8 mouse cellular contexts compared by ENCODE assay signal in genomic region chr7:38228329-38228728, GRCm38 (mm10). TPM values are rescaled to one million over a fixed set of nuclear protein-coding genes. Genes with fewer than 3 reads are reported as not detected.
DNase-seq lines count a peak whose midpoint lies in the region; ATAC-seq and TF ChIP-seq lines count a peak whose summit lies in the region.

No protein-coding gene starts in this region.

- TF ChIP-seq CTCF in cerebellum, adult 2 months (IDR thresholded peaks at IDR 0.05; ENCODE audit: borderline replicate concordance, insufficient read depth, low read depth, low read length), result no peak
- no peak for TF ChIP-seq CTCF in stomach, postnatal 0 days (IDR thresholded peaks at IDR 0.05; ENCODE audit: low read depth)

- no peak for ATAC-seq in neural tube, embryonic 11.5 days (ENCODE audit: insufficient read depth, low FRiP score, low TSS enrichment)
- no peak for ATAC-seq in liver, embryonic 11.5 days (replicated peaks; ENCODE audit: low FRiP score)
- no peak for ATAC-seq in stomach, postnatal 0 days (ENCODE audit: low FRiP score, low TSS enrichment)
- no peak for ATAC-seq in erythroid progenitor cell, adult 5-6 weeks (replicated peaks; ENCODE audit: low FRiP score, poor library complexity, severe bottlenecking)

- no peaks in the 10 kb centered on the region for H3K9me3 ChIP-seq in neural tube, embryonic 11.5 days (ENCODE audit: control insufficient read depth, low read length)
- H3K9me3 ChIP-seq in liver, embryonic 11.5 days (ENCODE audit: control insufficient read depth, low read length), result no peaks in the 10 kb centered on the region
- no peaks in the 10 kb centered on the region for H3K9me3 ChIP-seq in stomach, postnatal 0 days (ENCODE audit: control insufficient read depth, low read length)

- peaks cover 5% of the 10 kb centered on the region; the same call in 1 of the 2 replicates for H3K4me1 ChIP-seq in cerebellum, adult 2 months (ENCODE audit: control insufficient read depth, insufficient read depth, low read length)
- H3K4me1 ChIP-seq in neural tube, embryonic 11.5 days (ENCODE audit: control insufficient read depth, insufficient read depth, low read length), result no peaks in the 10 kb centered on the region
- H3K4me1 ChIP-seq in liver, embryonic 11.5 days (replicated peaks; ENCODE audit: control insufficient read depth, insufficient read depth, low read length), result no peaks in the 10 kb centered on the region; the same call in none of the 2 replicates
- H3K4me1 ChIP-seq in stomach, postnatal 0 days (replicated peaks; ENCODE audit: control insufficient read depth, insufficient read depth), result peaks cover 4% of the 10 kb centered on the region; the same call in 1 of the 2 replicates

- H3K4me3 ChIP-seq in cerebellum, adult 2 months (replicated peaks; ENCODE audit: insufficient read depth, low read depth, low read length), result peak overlapping the region; percentile 72
- H3K4me3 ChIP-seq in neural tube, embryonic 11.5 days (ENCODE audit: low read depth, low read length), result peak overlapping the region; percentile 43
- H3K4me3 ChIP-seq in liver, embryonic 11.5 days (ENCODE audit: low read depth, low read length), result peak overlapping the region; percentile 69
- H3K4me3 ChIP-seq in stomach, postnatal 0 days (ENCODE audit: low read depth, low read length), result peak overlapping the region; percentile 65

- 26% methylated on average over 8 of the region's 8 CpGs for WGBS in cerebellum, adult 2 months
- WGBS in neural tube, embryonic 11.5 days, result 24% methylated on average over 8 of the region's 8 CpGs
- 27% methylated on average over 8 of the region's 8 CpGs for WGBS in liver, embryonic 11.5 days
- 26% methylated on average over 8 of the region's 8 CpGs for WGBS in stomach, postnatal 0 days

- no peaks in the 10 kb centered on the region for H3K27me3 ChIP-seq in cerebellum, adult 2 months (ENCODE audit: control insufficient read depth, insufficient read depth, low read length)
- no peaks in the 10 kb centered on the region for H3K27me3 ChIP-seq in neural tube, embryonic 11.5 days (ENCODE audit: control insufficient read depth, insufficient read depth, low read length)
- peaks cover 9% of the 10 kb centered on the region; the same call in 1 of the 2 replicates for H3K27me3 ChIP-seq in liver, embryonic 11.5 days (replicated peaks; ENCODE audit: control insufficient read depth, insufficient read depth, low read length)
- H3K27me3 ChIP-seq in stomach, postnatal 0 days (ENCODE audit: control insufficient read depth, insufficient read depth, low read length), result no peaks in the 10 kb centered on the region

- TF ChIP-seq EP300 in stomach, postnatal 0 days (optimal IDR thresholded peaks at IDR 0.05), result no peak

- peak in 1 of 2 experiments; percentile 50 for DNase-seq in cerebellum, adult 2 months
- DNase-seq in cerebellum, adult 8-10 months, result no peak
- no peak for DNase-seq in neural tube, embryonic 11.5 days (ENCODE audit: low spot score)
- DNase-seq in neural tube, embryonic 10.5 days (ENCODE audit: extremely low spot score, low spot score), result no peak
- DNase-seq in liver, embryonic 11.5 days (ENCODE audit: low spot score), result no peak
- DNase-seq in stomach, postnatal 0 days (ENCODE audit: low spot score), result no peak
- DNase-seq in adrenal gland, postnatal 10 days, result no peak

- no peak for TF ChIP-seq POLR2A in cerebellum, adult 2 months (IDR thresholded peaks at IDR 0.05; ENCODE audit: borderline replicate concordance, insufficient read depth, low read length)

- H3K4me2 ChIP-seq in neural tube, embryonic 11.5 days (ENCODE audit: low read depth), result peak overlapping the region; percentile 66
- peak overlapping the region; percentile 96 for H3K4me2 ChIP-seq in liver, embryonic 11.5 days
- H3K4me2 ChIP-seq in stomach, postnatal 0 days (replicated peaks; ENCODE audit: low read depth), result peak overlapping the region; percentile 81

- H3K36me3 ChIP-seq in neural tube, embryonic 11.5 days (ENCODE audit: control insufficient read depth, insufficient read depth, low read length), result no peaks in the 10 kb centered on the region
- H3K36me3 ChIP-seq in liver, embryonic 11.5 days (ENCODE audit: control insufficient read depth, insufficient read depth, low read length), result no peaks in the 10 kb centered on the region
- no peaks in the 10 kb centered on the region for H3K36me3 ChIP-seq in stomach, postnatal 0 days (ENCODE audit: control insufficient read depth, insufficient read depth, low read length)

- no peak overlapping the region; the same call in 1 of the 2 replicates for H3K27ac ChIP-seq in cerebellum, adult 2 months (ENCODE audit: insufficient read depth, low read length)
- no peak overlapping the region for H3K27ac ChIP-seq in neural tube, embryonic 11.5 days (ENCODE audit: low read depth, low read length)
- H3K27ac ChIP-seq in liver, embryonic 11.5 days (ENCODE audit: low read depth, low read length), result no peak overlapping the region
- no peak overlapping the region for H3K27ac ChIP-seq in stomach, postnatal 0 days (replicated peaks)

- H3K9ac ChIP-seq in neural tube, embryonic 11.5 days (ENCODE audit: low read length), result no peak overlapping the region
- H3K9ac ChIP-seq in liver, embryonic 11.5 days (ENCODE audit: low read depth, low read length), result peak overlapping the region; percentile 69
- peak overlapping the region; percentile 45; the same call in 1 of the 2 replicates for H3K9ac ChIP-seq in stomach, postnatal 0 days (ENCODE audit: low read length)

RNA-seq across cellular contexts. Expression of gene Plekhf1, which starts 0.5 kb away (rescaled TPM):
- 8.2 and 10.2 TPM in 2 replicates for polyA plus RNA-seq in cerebellum, adult 2 months (2012; rRNA removed)
- polyA plus RNA-seq in neural tube, embryonic 11.5 days (2014; fragmentation: Nextera tagmentation; extraction: Ambion mirVana), result 1.9 and 2.1 TPM in 2 replicates
- 0.67 and 1.2 TPM in 2 replicates for polyA plus RNA-seq in liver, embryonic 11.5 days (2014; fragmentation: Nextera tagmentation; extraction: Ambion mirVana)
- 1.9 and 2.0 TPM in 2 replicates for polyA plus RNA-seq in stomach, postnatal 0 days (2015; fragmentation: Nextera tagmentation; extraction: Ambion mirVana)
- total RNA-seq in erythroid progenitor cell, adult 5-6 weeks (2015; ENCODE audit: low replicate concordance), result not detected in 2 replicates
- 0.13 TPM in 1 of 2 replicates, not detected in the other for total RNA-seq in erythroid progenitor cell, adult 5-6 weeks (2017; ENCODE audit: low replicate concordance)
- 1 to 10 TPM; 4.2 to 6.1 TPM for total RNA-seq in adrenal gland, postnatal 10 days (2021)

RNA-seq across cellular contexts. Expression of gene Pop4, which starts 42.9 kb away (rescaled TPM):
- polyA plus RNA-seq in cerebellum, adult 2 months (2012; rRNA removed), result 36.8 and 39.3 TPM in 2 replicates
- 94.5 and 95.0 TPM in 2 replicates for polyA plus RNA-seq in neural tube, embryonic 11.5 days (2014; fragmentation: Nextera tagmentation; extraction: Ambion mirVana)
- polyA plus RNA-seq in liver, embryonic 11.5 days (2014; fragmentation: Nextera tagmentation; extraction: Ambion mirVana), result 43.6 and 50.6 TPM in 2 replicates
- 25.3 and 27.6 TPM in 2 replicates for polyA plus RNA-seq in stomach, postnatal 0 days (2015; fragmentation: Nextera tagmentation; extraction: Ambion mirVana)
- 4.3 and 22.2 TPM in 2 replicates for total RNA-seq in erythroid progenitor cell, adult 5-6 weeks (2015; ENCODE audit: low replicate concordance)
- 2.6 and 4.7 TPM in 2 replicates for total RNA-seq in erythroid progenitor cell, adult 5-6 weeks (2017; ENCODE audit: low replicate concordance)
- 10 to 100 TPM; 34.4 to 37.7 TPM for total RNA-seq in adrenal gland, postnatal 10 days (2021)

RNA-seq across cellular contexts. Expression of gene 1600014C10Rik, which starts 45.3 kb away (rescaled TPM):
- polyA plus RNA-seq in cerebellum, adult 2 months (2012; rRNA removed), result 32.8 and 33.1 TPM in 2 replicates
- polyA plus RNA-seq in neural tube, embryonic 11.5 days (2014; fragmentation: Nextera tagmentation; extraction: Ambion mirVana), result 17.0 and 18.3 TPM in 2 replicates
- 11.9 and 12.4 TPM in 2 replicates for polyA plus RNA-seq in liver, embryonic 11.5 days (2014; fragmentation: Nextera tagmentation; extraction: Ambion mirVana)
- 9.6 and 10.3 TPM in 2 replicates for polyA plus RNA-seq in stomach, postnatal 0 days (2015; fragmentation: Nextera tagmentation; extraction: Ambion mirVana)
- 2.9 and 3.2 TPM in 2 replicates for total RNA-seq in erythroid progenitor cell, adult 5-6 weeks (2015; ENCODE audit: low replicate concordance)
- total RNA-seq in erythroid progenitor cell, adult 5-6 weeks (2017; ENCODE audit: low replicate concordance), result 3.3 and 3.6 TPM in 2 replicates
- 10 to 100 TPM; 45.5 to 58.0 TPM for total RNA-seq in adrenal gland, postnatal 10 days (2021)
